Mouse (Mus musculus): Measurements from ENCODE around the gene Samd9l. TPM values are rescaled to one million over a fixed set of nuclear protein-coding genes. Genes with fewer than 3 reads are reported as not detected.
A peak's percentile ranks its signal among the peaks of the same experiment; 100 is the strongest.
"Not testable (repeated sequence)": the region's sequence is repeated elsewhere in the genome, so short reads cannot be mapped to it uniquely, and the experiment has no call there.

The Samd9l gene
- total RNA-seq (2021), result 1 to 10 TPM; 4.3 to 4.5 TPM

GRCm38 (mm10) chr6:3399340-3400068, at the start of gene Samd9l:
Gene Samd9l (minus strand): TSS chr6:3399572.
- intact Hi-C loops (cut with DNase I), result not testable (repeated sequence)
- DNase-seq, result peak; percentile 25

DNA sequence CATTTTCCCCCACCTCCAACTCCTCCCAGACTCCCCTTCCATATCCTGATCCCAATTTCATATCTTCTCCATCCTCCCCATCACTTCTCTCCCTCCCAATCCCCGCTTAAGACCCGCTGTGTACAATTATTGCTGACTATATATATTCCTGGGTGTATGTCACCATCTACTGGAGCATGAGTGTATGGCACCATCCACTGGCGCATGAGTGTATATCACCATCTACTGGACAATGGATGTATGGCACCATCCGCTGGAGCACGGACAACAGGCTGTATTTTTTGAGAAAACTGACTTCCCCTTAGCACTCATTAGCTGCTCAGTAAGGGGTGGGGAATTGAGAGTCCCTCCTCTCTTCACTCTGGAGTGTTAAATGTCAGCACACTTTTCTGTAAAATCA, 48.0 kb upstream of the Samd9l start:
- peak; percentile 54 for DNase-seq
- intact Hi-C loops (cut with DNase I), result no loop called here

- no peak for DNase-seq
- intact Hi-C loops (cut with DNase I), result no loop called here
Measured at GRCm38 (mm10) chr6:3443905-3444304, 44.5 kb upstream of the Samd9l start.

DNA sequence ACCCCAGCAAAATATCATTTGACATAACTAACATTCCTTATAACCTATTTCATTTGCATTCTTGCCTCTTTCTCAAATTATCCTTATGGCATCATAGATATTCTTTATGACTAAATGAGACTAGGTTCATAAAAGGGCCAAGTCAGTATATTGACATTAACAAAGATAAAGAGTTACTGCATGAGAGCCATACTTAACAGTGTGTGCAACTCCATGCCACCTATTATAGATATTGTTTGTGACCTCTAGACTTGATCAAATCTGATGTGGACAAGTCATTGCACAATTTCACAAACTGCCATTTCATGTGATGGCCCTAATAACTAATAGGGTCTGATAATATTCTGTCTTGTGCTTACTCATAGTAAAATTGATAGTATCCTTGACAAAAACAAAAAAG, 36.7 kb upstream of the Samd9l start:
- no peak for DNase-seq
- intact Hi-C loops (cut with DNase I), result no loop called here

GRCm38 (mm10) chr6:3430976-3431375, 31.6 kb upstream of the Samd9l start:
- DNase-seq; intact Hi-C loops (cut with DNase I): not testable (repeated sequence)

DNA sequence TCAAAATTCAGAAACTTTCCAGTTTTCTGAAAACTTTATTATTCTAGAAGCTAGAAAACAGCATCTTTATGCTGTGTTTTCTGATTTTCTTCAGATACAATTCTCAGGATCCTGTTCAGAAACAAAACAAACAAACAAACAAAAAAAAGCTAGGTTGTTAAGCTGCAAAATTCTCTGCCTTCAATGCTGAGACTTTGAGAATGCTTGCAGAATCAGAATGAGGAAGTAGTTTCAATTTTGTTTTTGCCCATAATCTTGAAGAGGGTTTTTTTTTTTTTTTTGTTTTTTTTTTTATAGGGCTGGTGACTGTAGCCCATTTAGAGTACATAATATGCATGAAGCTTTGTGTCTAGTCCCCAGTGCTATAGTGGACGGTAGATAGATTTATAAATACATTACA, 27.7 kb upstream of the Samd9l start:
- intact Hi-C loops (cut with DNase I), result loop anchor here (2.0 kb wide), 1 partner anchor 38 kb away; no protein-coding TSS in a partner anchor
- DNase-seq, result no peak

- intact Hi-C loops (cut with DNase I); DNase-seq: not testable (repeated sequence)
Measured at GRCm38 (mm10) chr6:3425333-3425732, 26.0 kb upstream of the Samd9l start.

- intact Hi-C loops (cut with DNase I); DNase-seq: not testable (repeated sequence)
Measured at GRCm38 (mm10) chr6:3424613-3425277, 25.4 kb upstream of the Samd9l start.

DNA sequence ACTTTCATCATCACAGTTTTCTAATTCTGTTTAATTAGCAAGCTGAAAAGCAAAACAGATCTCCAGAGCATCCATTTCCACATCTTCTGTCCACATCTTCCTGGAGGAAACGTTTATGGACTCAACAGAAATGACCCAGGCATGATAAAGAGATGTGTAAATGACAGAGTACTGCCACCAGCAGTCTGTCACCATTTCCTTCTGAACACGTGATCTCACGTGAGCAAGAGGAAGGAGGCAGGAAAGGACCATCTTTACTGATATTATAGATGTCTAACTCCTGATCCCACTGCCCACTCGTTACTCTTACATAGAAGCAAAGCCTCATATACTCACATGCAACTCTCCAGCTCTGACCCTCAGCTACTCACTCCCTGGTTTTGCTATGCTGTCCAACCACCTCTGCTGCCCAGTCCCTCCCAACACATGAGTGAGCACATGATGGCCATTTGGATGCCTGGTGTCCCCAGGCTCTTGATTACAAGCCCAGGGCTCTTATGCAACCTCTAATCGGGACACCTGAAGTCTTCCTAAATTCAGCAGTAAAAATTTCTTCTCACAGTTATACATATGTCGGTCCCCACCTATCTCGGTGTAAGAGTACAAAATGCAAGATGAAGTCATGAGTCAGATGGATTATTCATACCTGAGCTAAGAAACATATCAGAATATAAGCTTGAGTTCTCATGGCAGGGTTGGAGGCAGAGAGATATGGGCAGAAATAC, 2.0 kb downstream of the Samd9l start:
- DNase-seq; intact Hi-C loops (cut with DNase I): not testable (repeated sequence)

DNA sequence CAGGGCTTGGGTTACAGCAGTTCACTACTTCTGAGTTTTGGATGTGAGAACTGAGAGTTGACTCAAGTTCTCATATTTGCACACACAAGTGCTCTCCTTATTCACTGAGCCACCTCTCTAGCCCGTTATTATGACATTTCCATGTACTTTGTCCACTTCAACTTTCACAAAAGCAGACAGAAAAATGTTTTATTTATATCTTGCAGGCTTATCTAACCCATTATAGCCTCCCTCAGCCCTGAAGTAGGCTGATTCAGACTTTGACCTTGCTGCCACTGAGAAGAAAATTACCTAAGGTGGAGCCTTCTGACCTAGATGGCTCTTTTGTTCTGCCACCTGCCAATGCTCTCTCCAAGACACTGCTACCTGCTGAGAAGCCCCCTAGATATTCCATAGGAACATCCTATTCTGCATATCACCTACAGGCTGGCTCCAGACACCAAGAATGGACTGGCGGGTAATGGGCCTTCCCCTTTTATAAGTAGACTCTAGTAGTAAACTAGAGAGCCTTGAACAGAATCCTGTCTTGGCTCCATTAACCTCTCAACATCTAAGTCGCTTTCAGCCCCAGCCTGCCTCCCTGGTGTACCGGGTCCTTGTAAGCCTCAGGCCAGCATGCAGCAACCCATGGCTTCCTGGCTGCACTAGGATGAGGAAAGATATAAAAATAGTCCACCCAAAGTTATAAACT, 3.3 kb downstream of the Samd9l start:
- DNase-seq; intact Hi-C loops (cut with DNase I): not testable (repeated sequence)

- intact Hi-C loops (cut with DNase I), result loop anchor here (2.0 kb wide), 1 partner anchor 37 kb away; no protein-coding TSS in a partner anchor
- DNase-seq, result no peak
Measured at GRCm38 (mm10) chr6:3389995-3390394, 9.4 kb downstream of the Samd9l start.

DNA sequence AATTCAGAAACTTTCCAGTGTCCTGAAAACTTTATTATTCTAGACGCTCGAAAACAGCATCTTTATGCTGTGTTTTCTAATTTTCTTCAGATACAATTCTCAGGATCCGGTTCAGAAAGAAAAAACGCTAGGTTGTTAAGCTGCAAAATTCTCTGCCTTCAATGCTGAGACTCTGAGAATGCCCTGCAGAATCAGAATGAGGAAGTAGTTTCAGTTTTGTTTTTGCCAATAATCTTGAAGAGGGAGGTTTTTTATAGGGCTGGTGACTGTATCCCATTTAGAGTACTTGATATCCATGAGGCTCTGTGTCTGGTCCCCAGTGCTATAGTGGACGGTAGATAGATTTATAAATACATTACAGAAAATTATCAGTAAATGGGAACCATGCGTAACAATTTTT, 12.8 kb downstream of the Samd9l start:
- intact Hi-C loops (cut with DNase I), result no loop called here

DNA sequence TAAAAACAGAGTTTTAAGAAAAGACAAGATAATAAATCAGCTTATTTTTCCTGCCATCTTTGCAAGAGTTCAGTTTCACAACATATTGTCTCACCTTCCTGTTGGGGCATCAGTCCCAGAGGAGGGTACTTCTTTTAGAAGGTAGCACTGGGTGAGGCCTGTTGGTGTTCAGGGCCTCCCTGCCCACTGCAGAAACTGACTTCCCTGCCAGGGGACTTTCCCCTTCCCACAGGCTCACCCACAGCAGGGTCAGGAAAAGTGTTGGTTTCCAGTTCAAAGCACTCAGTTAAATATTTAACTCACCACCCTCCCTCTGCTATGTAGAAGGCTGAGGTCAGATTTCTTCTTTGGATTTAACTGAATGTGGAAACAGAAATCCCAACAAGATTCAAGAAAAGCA, 14.6 kb downstream of the Samd9l start:
- DNase-seq; intact Hi-C loops (cut with DNase I): not testable (repeated sequence)

More for the DNA sequence above, 12.8 kb downstream of the Samd9l start:
- no peak for DNase-seq

GRCm38 (mm10) chr6:3384115-3384791, 15.1 kb downstream of the Samd9l start:
- DNase-seq; intact Hi-C loops (cut with DNase I): not testable (repeated sequence)

DNA sequence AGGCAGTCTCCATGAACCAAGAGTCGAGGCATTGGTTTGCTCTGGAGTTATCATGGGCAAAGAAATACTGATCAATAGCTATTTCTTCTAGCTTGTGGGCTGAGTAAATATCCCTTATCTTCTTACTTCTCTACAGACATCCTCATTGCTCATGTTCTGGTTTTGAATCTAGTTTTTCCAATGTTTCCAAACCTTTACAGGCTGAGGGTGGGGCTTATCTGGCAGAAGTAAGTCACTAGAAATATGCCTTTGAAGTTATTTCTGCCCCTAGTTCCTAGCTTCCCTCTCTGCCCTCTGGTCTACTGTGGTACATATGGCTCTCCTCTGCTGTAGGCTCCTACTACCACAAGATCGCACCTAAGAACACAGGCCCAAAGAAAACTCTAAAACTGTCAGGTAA, 20.2 kb downstream of the Samd9l start:
- DNase-seq, result no peak
- intact Hi-C loops (cut with DNase I), result no loop called here

DNA sequence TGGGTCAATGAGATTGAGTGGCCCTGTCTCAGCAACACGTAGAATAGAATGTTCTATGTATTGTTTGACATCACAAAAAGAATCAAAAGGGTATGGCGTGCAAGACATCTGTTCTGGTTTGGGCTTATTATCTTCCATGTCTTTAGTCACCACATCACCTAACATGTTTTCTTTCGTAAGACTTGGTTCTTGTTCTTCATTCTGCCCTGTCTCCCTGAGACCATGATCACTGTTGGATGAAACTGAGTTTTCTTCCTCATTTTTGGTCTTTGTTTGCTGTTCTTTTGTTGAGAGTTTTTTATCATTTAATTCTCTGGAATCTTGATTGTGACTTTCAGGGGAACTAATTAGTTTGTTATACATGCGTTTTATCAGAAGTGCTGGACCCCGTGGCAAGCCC, 22.7 kb downstream of the Samd9l start:
- intact Hi-C loops (cut with DNase I), result no loop called here
- DNase-seq, result no peak

DNA sequence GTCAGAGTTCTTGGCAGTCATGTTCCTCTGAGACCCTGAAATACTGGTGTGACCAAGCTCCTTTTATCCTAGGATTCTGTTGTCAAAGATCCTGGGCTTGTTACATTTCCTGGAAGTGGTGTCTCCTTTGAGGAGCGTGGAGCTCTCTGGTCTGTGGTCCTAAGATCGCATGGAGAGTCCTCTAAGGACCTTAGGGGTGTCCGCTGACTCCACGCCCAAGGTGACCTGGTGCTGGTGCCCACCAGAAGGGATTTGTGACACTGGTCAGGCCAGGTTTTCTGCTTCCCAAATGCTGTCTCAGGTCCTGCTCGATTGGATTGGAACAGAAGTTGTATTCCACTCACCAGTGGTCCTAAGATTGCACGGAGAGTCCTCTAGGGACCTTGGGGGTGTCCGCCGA, 29.8 kb downstream of the Samd9l start:
- intact Hi-C loops (cut with DNase I), result no loop called here
- no peak for DNase-seq

GRCm38 (mm10) chr6:3365609-3366008, 33.8 kb downstream of the Samd9l start:
- intact Hi-C loops (cut with DNase I); DNase-seq: not testable (repeated sequence)

GRCm38 (mm10) chr6:3345924-3346597, 53.3 kb downstream of the Samd9l start:
- DNase-seq; intact Hi-C loops (cut with DNase I): not testable (repeated sequence)
